Mouse (Mus musculus): ENCODE data around the gene Emilin2. TPM values are rescaled to one million over a fixed set of nuclear protein-coding genes. Genes with fewer than 3 reads are reported as not detected.

Emilin2 gene
- polyA plus RNA-seq, 1 experiment = 0.85 TPM

GRCm38 (mm10) chr17:71289572-71290176 lies 22.1 kb downstream of the Emilin2 start:
- no peak for TF ChIP-seq POLR2A (IDR thresholded peaks at IDR 0.05; ENCODE audit: low read depth, low read length)
- TF ChIP-seq CTCF (IDR thresholded peaks at IDR 0.05; ENCODE audit: extremely low read depth, insufficient read length, insufficient replicate concordance, low read depth, low read length) = no peak
- H3K36me3 ChIP-seq (ENCODE audit: control insufficient read depth, insufficient read depth, low read length) = no peaks in the 10 kb centered on the region
- no peak overlapping the region for H3K27ac ChIP-seq (ENCODE audit: insufficient read depth, low read depth, low read length)
- H3K4me1 ChIP-seq (ENCODE audit: control insufficient read depth, insufficient read depth, insufficient read length, low read length) = peaks cover 2% of the 10 kb centered on the region; the same call in 1 of the 2 replicates
- no peaks in the 10 kb centered on the region for H3K27me3 ChIP-seq (ENCODE audit: control insufficient read depth, insufficient read depth, low read length)
- no peak overlapping the region for H3K4me3 ChIP-seq (ENCODE audit: low read depth, low read length)
- 77% methylated on average over 6 of the region's 6 CpGs for WGBS

DNA sequence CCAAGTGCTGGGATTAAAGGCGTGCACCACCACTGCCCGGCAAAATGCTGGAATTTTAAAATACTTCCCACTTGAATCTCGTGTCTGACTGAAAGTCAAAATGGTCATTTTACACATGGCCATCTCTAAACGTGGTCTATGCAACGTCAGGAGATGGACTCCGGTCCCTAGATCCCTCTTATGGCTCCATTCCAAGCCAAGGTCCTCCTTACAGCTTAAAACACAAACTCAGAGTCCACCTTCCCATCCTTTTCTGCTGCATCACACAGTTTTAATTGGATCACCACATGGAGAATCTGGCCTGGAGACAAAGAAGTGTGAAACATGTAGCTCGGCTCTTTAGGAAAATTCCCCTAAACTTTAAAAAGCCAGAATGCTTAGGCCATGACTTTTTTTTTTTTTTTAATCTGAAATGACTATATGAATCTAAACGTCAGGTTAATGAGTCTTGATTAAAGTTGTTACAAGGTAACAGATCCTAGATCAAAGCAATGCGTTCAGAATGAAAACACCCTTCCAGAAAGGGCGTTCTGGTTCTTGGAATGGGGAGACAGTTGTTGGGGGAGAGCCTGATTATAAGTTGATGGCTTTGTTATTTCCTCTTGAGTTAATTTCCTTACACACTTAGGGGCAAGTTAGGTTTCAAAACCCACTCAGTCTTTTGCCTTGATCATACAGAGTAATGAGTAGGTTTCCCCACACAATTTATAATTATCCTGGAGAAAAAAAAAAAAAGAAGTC lies 22.8 kb downstream of the Emilin2 start:
- TF ChIP-seq CTCF (IDR thresholded peaks at IDR 0.05; ENCODE audit: extremely low read depth, insufficient read length, insufficient replicate concordance, low read depth, low read length) (no peak), POLR2A (IDR thresholded peaks at IDR 0.05; ENCODE audit: low read depth, low read length) (no peak)
- WGBS = 78% methylated on average over 10 of the region's 10 CpGs
- Histone ChIP-seq H3K4me1 (ENCODE audit: control insufficient read depth, insufficient read depth, insufficient read length, low read length) (peaks cover 2% of the 10 kb centered on the region; the same call in 1 of the 2 replicates), H3K27ac (ENCODE audit: insufficient read depth, low read depth, low read length) (no peak overlapping the region), H3K36me3 (ENCODE audit: control insufficient read depth, insufficient read depth, low read length) (no peaks in the 10 kb centered on the region), H3K4me3 (ENCODE audit: low read depth, low read length) (no peak overlapping the region), H3K27me3 (ENCODE audit: control insufficient read depth, insufficient read depth, low read length) (no peaks in the 10 kb centered on the region)

DNA sequence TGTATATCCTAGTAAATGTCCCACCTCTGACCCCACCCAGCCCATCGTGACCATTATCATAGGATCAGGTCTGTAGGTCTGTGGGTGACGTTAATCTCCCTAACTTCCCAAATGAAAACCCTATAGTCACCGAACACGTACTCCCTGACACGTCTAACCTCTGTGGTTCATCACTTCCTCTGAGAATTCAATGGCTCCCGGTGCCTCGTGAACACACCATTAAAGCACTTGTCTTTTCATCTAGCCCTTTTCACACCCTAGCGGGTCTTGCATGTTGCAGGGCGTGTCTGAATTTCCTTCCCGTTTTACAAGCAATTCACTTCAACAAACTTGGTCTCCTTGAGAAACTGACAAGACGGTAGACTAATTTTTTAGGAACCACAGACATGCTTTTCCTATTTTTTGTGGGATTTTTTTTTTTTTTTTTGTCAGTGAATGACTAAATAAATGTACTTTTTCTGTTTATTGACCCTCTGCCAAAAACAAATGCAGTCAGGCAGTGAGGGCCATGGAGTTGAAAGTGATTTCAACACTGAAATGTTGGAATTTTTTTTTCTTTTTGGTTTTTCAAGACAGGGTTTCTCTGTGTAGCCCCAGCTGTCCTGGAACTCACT lies 23.5 kb downstream of the Emilin2 start:
- Histone ChIP-seq H3K4me3 (ENCODE audit: low read depth, low read length) (no peak overlapping the region), H3K4me1 (ENCODE audit: control insufficient read depth, insufficient read depth, insufficient read length, low read length) (peaks cover 2% of the 10 kb centered on the region; the same call in 1 of the 2 replicates), H3K27me3 (ENCODE audit: control insufficient read depth, insufficient read depth, low read length) (no peaks in the 10 kb centered on the region), H3K36me3 (ENCODE audit: control insufficient read depth, insufficient read depth, low read length) (no peaks in the 10 kb centered on the region), H3K27ac (ENCODE audit: insufficient read depth, low read depth, low read length) (no peak overlapping the region)
- 68% methylated on average over 11 of the region's 11 CpGs for WGBS
- no peak for TF ChIP-seq POLR2A (IDR thresholded peaks at IDR 0.05; ENCODE audit: low read depth, low read length)
- TF ChIP-seq CTCF (IDR thresholded peaks at IDR 0.05; ENCODE audit: extremely low read depth, insufficient read length, insufficient replicate concordance, low read depth, low read length) = no peak

DNA sequence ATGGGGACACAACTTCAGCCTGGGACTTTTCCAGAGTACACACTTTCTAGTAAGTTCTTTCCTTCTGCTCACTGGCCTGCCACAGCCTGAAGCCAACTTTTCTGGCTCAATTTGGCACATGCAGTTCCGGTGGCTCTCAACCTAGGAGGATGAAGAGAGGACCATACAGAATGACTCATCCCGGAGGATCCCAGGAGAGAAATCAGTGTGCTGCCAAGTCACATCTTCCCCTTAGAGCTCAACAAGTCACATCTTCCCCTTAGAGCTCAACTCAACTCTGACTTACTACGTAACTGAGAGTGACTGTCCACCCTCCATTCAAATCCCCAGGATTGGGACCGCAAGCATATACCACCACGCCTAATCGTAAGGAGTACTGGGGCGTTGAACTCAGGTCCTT lies 24.2 kb downstream of the Emilin2 start:
- Histone ChIP-seq H3K4me3 (ENCODE audit: low read depth, low read length) (no peak overlapping the region), H3K27me3 (ENCODE audit: control insufficient read depth, insufficient read depth, low read length) (no peaks in the 10 kb centered on the region), H3K27ac (ENCODE audit: insufficient read depth, low read depth, low read length) (no peak overlapping the region), H3K4me1 (ENCODE audit: control insufficient read depth, insufficient read depth, insufficient read length, low read length) (peaks cover 2% of the 10 kb centered on the region; the same call in 1 of the 2 replicates), H3K36me3 (ENCODE audit: control insufficient read depth, insufficient read depth, low read length) (no peaks in the 10 kb centered on the region)
- 90% methylated on average over 7 of the region's 7 CpGs for WGBS
- TF ChIP-seq CTCF (IDR thresholded peaks at IDR 0.05; ENCODE audit: extremely low read depth, insufficient read length, insufficient replicate concordance, low read depth, low read length) (no peak), POLR2A (IDR thresholded peaks at IDR 0.05; ENCODE audit: low read depth, low read length) (no peak)

DNA sequence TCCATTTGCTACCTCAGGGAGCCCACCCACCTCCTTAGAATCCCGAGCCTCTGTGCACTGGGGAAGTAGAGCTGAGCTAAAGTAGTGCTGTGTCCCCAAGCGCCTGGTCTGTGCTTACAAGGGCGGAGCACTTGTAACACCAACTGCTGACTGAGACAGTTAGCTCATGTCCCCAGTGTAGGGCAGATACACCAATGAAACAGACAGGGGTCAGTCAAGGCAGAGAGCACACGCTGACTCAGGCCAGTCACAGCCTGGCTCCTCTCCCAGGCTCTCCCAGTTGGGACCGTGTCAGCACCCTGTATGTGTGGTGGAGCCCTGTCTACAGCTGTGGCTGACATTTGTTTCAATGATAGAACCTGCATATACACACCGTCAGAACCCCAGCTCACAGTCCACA lies 25.8 kb downstream of the Emilin2 start:
- Histone ChIP-seq H3K36me3 (ENCODE audit: control insufficient read depth, insufficient read depth, low read length) (no peaks in the 10 kb centered on the region), H3K4me3 (ENCODE audit: low read depth, low read length) (no peak overlapping the region), H3K27me3 (ENCODE audit: control insufficient read depth, insufficient read depth, low read length) (no peaks in the 10 kb centered on the region), H3K4me1 (ENCODE audit: control insufficient read depth, insufficient read depth, insufficient read length, low read length) (peaks cover 2% of the 10 kb centered on the region; the same call in 1 of the 2 replicates), H3K27ac (ENCODE audit: insufficient read depth, low read depth, low read length) (no peak overlapping the region)
- WGBS = 80% methylated on average over 6 of the region's 6 CpGs
- no peak for TF ChIP-seq POLR2A (IDR thresholded peaks at IDR 0.05; ENCODE audit: low read depth, low read length)
- TF ChIP-seq CTCF (IDR thresholded peaks at IDR 0.05; ENCODE audit: extremely low read depth, insufficient read length, insufficient replicate concordance, low read depth, low read length) = no peak

- peaks cover 2% of the 10 kb centered on the region; the same call in 1 of the 2 replicates for H3K4me1 ChIP-seq (ENCODE audit: control insufficient read depth, insufficient read depth, insufficient read length, low read length)
- H3K36me3 ChIP-seq (ENCODE audit: control insufficient read depth, insufficient read depth, low read length) = no peaks in the 10 kb centered on the region
- H3K4me3 ChIP-seq (ENCODE audit: low read depth, low read length) = no peak overlapping the region
- no peaks in the 10 kb centered on the region for H3K27me3 ChIP-seq (ENCODE audit: control insufficient read depth, insufficient read depth, low read length)
- WGBS = 15% methylated on average over 6 of the region's 6 CpGs
- no peak for TF ChIP-seq POLR2A (IDR thresholded peaks at IDR 0.05; ENCODE audit: low read depth, low read length)
- no peak for TF ChIP-seq CTCF (IDR thresholded peaks at IDR 0.05; ENCODE audit: extremely low read depth, insufficient read length, insufficient replicate concordance, low read depth, low read length)
- H3K27ac ChIP-seq (ENCODE audit: insufficient read depth, low read depth, low read length) = no peak overlapping the region
Measured at GRCm38 (mm10) chr17:71284890-71285289, 26.9 kb downstream of the Emilin2 start.

DNA sequence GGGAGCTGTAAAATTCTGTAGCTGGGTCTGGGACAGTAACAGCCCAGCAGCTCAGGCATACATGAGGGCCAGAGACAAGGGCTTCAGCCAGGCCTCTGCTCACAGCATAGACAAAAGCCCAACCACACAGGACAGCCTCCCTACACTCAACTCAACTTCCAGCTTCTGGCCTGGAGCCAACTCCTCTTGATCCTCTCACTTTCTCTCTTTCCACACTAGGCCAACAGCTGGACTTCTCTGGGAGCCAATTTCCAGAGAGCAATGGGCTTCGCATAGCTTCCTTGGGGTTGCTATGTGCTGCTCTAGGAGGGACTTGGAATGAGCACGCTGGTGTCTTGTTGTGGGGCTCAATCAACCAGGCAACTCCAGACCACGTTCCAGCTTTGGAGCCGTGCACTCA lies 28.5 kb downstream of the Emilin2 start:
- H3K27me3 ChIP-seq (ENCODE audit: control insufficient read depth, insufficient read depth, low read length) = no peaks in the 10 kb centered on the region
- TF ChIP-seq POLR2A (IDR thresholded peaks at IDR 0.05; ENCODE audit: low read depth, low read length) (no peak), CTCF (IDR thresholded peaks at IDR 0.05; ENCODE audit: extremely low read depth, insufficient read length, insufficient replicate concordance, low read depth, low read length) (no peak)
- no peaks in the 10 kb centered on the region for H3K36me3 ChIP-seq (ENCODE audit: control insufficient read depth, insufficient read depth, low read length)
- H3K27ac ChIP-seq (ENCODE audit: insufficient read depth, low read depth, low read length) = no peak overlapping the region
- 90% methylated on average over 4 of the region's 4 CpGs for WGBS
- no peak overlapping the region for H3K4me3 ChIP-seq (ENCODE audit: low read depth, low read length)
- peaks cover 2% of the 10 kb centered on the region; the same call in 1 of the 2 replicates for H3K4me1 ChIP-seq (ENCODE audit: control insufficient read depth, insufficient read depth, insufficient read length, low read length)

Measured in small intestine, adult 2 months (tissue).